Mouse (Mus musculus) neural tube, embryonic 11.5 days (tissue): ENCODE results near the gene N4bp3. TPM values are rescaled to one million over a fixed set of nuclear protein-coding genes. Genes with fewer than 3 reads are reported as not detected.

Experiments
- ATAC-seq: fragments of 200-750 bp; cut with Nextera tagmentation; 2 replicates; pipeline ENCODE4 v1.8.0; 2017; ENCODE audit warnings: moderate number of reproducible peaks, mild to moderate bottlenecking, moderate TSS enrichment, moderate library complexity; ENCODE audit not compliant: insufficient read depth, low FRiP score, low TSS enrichment
- DNase-seq: peaks from one replicate; pipeline ENCODE4 v3.0.0-alpha.2; 2015; ENCODE audit warnings: low spot score
- H3K27ac ChIP-seq: fragments of 300-500 bp; sonication (generic); 2 replicates; pipeline ENCODE4 v1.5.1; 2014; ENCODE audit warnings: low read depth, mild to moderate bottlenecking, low read length
- H3K27me3 ChIP-seq: fragments of 300-500 bp; sonication (generic); 2 replicates; pipeline ENCODE4 v1.6.1; 2014; ENCODE audit warnings: mild to moderate bottlenecking, low read length, mixed read lengths; ENCODE audit not compliant: control insufficient read depth, insufficient read depth
- H3K36me3 ChIP-seq: fragments of 300-500 bp; sonication (generic); 2 replicates; pipeline ENCODE4 v1.6.1; 2014; ENCODE audit warnings: mild to moderate bottlenecking, low read length, moderate library complexity, mixed read lengths; ENCODE audit not compliant: control insufficient read depth, insufficient read depth
- H3K4me1 ChIP-seq: fragments of 300-500 bp; sonication (generic); 2 replicates; pipeline ENCODE4 v1.6.1; 2014; ENCODE audit warnings: low read length, mixed read lengths; ENCODE audit not compliant: control insufficient read depth, insufficient read depth
- H3K4me2 ChIP-seq: fragments of 300-500 bp; sonication (generic); 2 replicates; pipeline ENCODE4 v1.6.1; 2014; ENCODE audit warnings: low read depth, mild to moderate bottlenecking, moderate library complexity
- H3K4me3 ChIP-seq: fragments of 300-500 bp; sonication (generic); 2 replicates; pipeline ENCODE4 v1.5.1; 2014; ENCODE audit warnings: low read depth, low read length
- H3K9ac ChIP-seq: fragments of 300-500 bp; sonication (generic); 2 replicates; pipeline ENCODE4 v1.6.1; 2014; ENCODE audit warnings: mild to moderate bottlenecking, low read length
- H3K9me3 ChIP-seq: fragments of 300-500 bp; sonication (generic); 2 replicates; pipeline ENCODE4 v1.6.1; 2016; ENCODE audit warnings: low read length; ENCODE audit not compliant: control insufficient read depth
- WGBS: fragments of 180-500 bp; shearing (Covaris S2); extraction: QIAGEN DNeasy Blood & Tissue Kit; methylation state at CpG from one replicate; pipeline ENCODE4 v1.1.7; 2014; 5-methylcytosine and 5-hydroxymethylcytosine counted together
- polyA plus RNA-seq: library from polyadenylated mRNA; unstranded; fragments of >200 nt; fragmentation: Nextera tagmentation; extraction: Ambion mirVana; gene quantifications from 2 replicates; pipeline ENCODE4 v1.2.1, GENCODE M21; 2014

Gene N4bp3
- polyA plus RNA-seq, 1 experiment from 2014 or later: 12.2 TPM

- DNase-seq: no peak
- Histone ChIP-seq H3K36me3 (peaks cover 10% of the 10 kb centered on the region), H3K27me3 (no peaks in the 10 kb centered on the region), H3K9ac (peak overlapping the region; percentile 100), H3K4me2 (peak overlapping the region; percentile 77), H3K27ac (peak overlapping the region; percentile 96), H3K4me1 (peaks cover 14% of the 10 kb centered on the region), H3K9me3 (no peaks in the 10 kb centered on the region), H3K4me3 (peak overlapping the region; percentile 93)
- peak; percentile 62 for ATAC-seq
- 14% methylated on average over 15 of the region's 15 CpGs for whole genome bisulfite sequencing
These were observed 43.4 kb downstream of the N4bp3 start for GRCm38 (mm10) chr11:51607096-51607738.

GRCm38 (mm10) chr11:51606447-51607095, 44.1 kb downstream of the N4bp3 start, which contains the start of gene Hnrnpab:
Gene Hnrnpab (minus strand): TSS chr11:51606847.
- ATAC-seq: peak; percentile 94
- DNase-seq: peak; percentile 98
- peak within 1 kb of the TSS; percentile 77 for H3K4me2 ChIP-seq
- no peaks in the 10 kb centered on the region for H3K27me3 ChIP-seq
- under 1% methylated on average over 89 of the region's 91 CpGs for whole genome bisulfite sequencing
- peak within 1 kb of the TSS; percentile 93 for H3K4me3 ChIP-seq
- peaks cover 17% of the 10 kb centered on the region for H3K36me3 ChIP-seq
- peak within 1 kb of the TSS; percentile 96 for H3K27ac ChIP-seq
- H3K9ac ChIP-seq: peak within 1 kb of the TSS; percentile 100
- H3K9me3 ChIP-seq: no peaks in the 10 kb centered on the region
- H3K4me1 ChIP-seq: peaks cover 14% of the 10 kb centered on the region

- Histone ChIP-seq H3K4me1 (peaks cover 14% of the 10 kb centered on the region), H3K4me2 (peak overlapping the region; percentile 70), H3K27me3 (no peaks in the 10 kb centered on the region), H3K9ac (peak overlapping the region; percentile 100), H3K4me3 (peak overlapping the region; percentile 93), H3K9me3 (no peaks in the 10 kb centered on the region), H3K27ac (peak overlapping the region; percentile 96), H3K36me3 (peaks cover 23% of the 10 kb centered on the region)
- DNase-seq (peak; percentile 81), ATAC-seq (peak; percentile 32)
- WGBS: under 1% methylated on average over 69 of the region's 81 CpGs
These were observed 44.8 kb downstream of the N4bp3 start for GRCm38 (mm10) chr11:51605602-51606446.

GRCm38 (mm10) chr11:51602253-51602652, 48.4 kb downstream of the N4bp3 start:
- Histone ChIP-seq H3K4me2 (no peak overlapping the region), H3K9ac (no peak overlapping the region), H3K27ac (no peak overlapping the region), H3K4me1 (peaks cover 14% of the 10 kb centered on the region), H3K36me3 (peaks cover 47% of the 10 kb centered on the region), H3K27me3 (no peaks in the 10 kb centered on the region), H3K9me3 (no peaks in the 10 kb centered on the region), H3K4me3 (no peak overlapping the region)
- DNase-seq (no peak), ATAC-seq (no peak)
- WGBS: 90% methylated on average over 3 of the region's 3 CpGs

GRCm38 (mm10) chr11:51597553-51597952, 53.1 kb downstream of the N4bp3 start:
- 83% methylated on average over 2 of the region's 2 CpGs for WGBS
- H3K4me1 ChIP-seq: no peaks in the 10 kb centered on the region
- H3K36me3 ChIP-seq: peaks cover 61% of the 10 kb centered on the region

GRCm38 (mm10) chr11:51595459-51596083, 55.1 kb downstream of the N4bp3 start:
- no peaks in the 10 kb centered on the region for H3K27me3 ChIP-seq
- ATAC-seq: no peak
- H3K36me3 ChIP-seq: peaks cover 58% of the 10 kb centered on the region

More at GRCm38 (mm10) chr11:51597553-51597952, 53.1 kb downstream of the N4bp3 start:
- Histone ChIP-seq H3K9me3 (no peaks in the 10 kb centered on the region), H3K4me3 (no peak overlapping the region), H3K9ac (no peak overlapping the region), H3K27ac (no peak overlapping the region), H3K27me3 (no peaks in the 10 kb centered on the region), H3K4me2 (no peak overlapping the region)
- ATAC-seq (no peak), DNase-seq (no peak)

GRCm38 (mm10) chr11:51594715-51595350, 55.8 kb downstream of the N4bp3 start:
- no peak for ATAC-seq

More at GRCm38 (mm10) chr11:51595459-51596083, 55.1 kb downstream of the N4bp3 start:
- no peaks in the 10 kb centered on the region for H3K9me3 ChIP-seq
- no peak overlapping the region for H3K4me3 ChIP-seq
- H3K9ac ChIP-seq: no peak overlapping the region
- WGBS: 86% methylated on average over 1 of the region's 1 CpGs
- no peak overlapping the region for H3K27ac ChIP-seq
- DNase-seq: no peak
- no peak overlapping the region for H3K4me2 ChIP-seq
- H3K4me1 ChIP-seq: no peaks in the 10 kb centered on the region

GRCm38 (mm10) chr11:51593849-51594248, 56.8 kb downstream of the N4bp3 start:
- DNase-seq: no peak
- WGBS: 90% methylated on average over 6 of the region's 6 CpGs
- Histone ChIP-seq H3K9ac (no peak overlapping the region), H3K9me3 (no peaks in the 10 kb centered on the region), H3K4me2 (no peak overlapping the region), H3K27ac (no peak overlapping the region), H3K36me3 (peaks cover 63% of the 10 kb centered on the region), H3K27me3 (no peaks in the 10 kb centered on the region), H3K4me3 (no peak overlapping the region), H3K4me1 (no peaks in the 10 kb centered on the region)
- ATAC-seq: no peak

More at GRCm38 (mm10) chr11:51594715-51595350, 55.8 kb downstream of the N4bp3 start:
- Histone ChIP-seq H3K27ac (no peak overlapping the region), H3K9me3 (no peaks in the 10 kb centered on the region), H3K4me1 (no peaks in the 10 kb centered on the region), H3K4me2 (no peak overlapping the region), H3K36me3 (peaks cover 60% of the 10 kb centered on the region), H3K9ac (no peak overlapping the region), H3K4me3 (no peak overlapping the region), H3K27me3 (no peaks in the 10 kb centered on the region)
- WGBS: 81% methylated on average over 3 of the region's 3 CpGs
- no peak for DNase-seq
